Mouse (Mus musculus) olfactory bulb, adult 2 months (tissue): ENCODE results near the gene Tomm6. TPM values are rescaled to one million over a fixed set of nuclear protein-coding genes. Genes with fewer than 3 reads are reported as not detected.

Experiments used
- H3K27ac ChIP-seq: fragments of 200-500 bp; 2 replicates; pipeline ENCODE4 v1.5.1; 2012; ENCODE audit warnings: low read depth, low read length; ENCODE audit not compliant: insufficient read depth
- H3K4me1 ChIP-seq: fragments of 200-500 bp; 2 replicates; pipeline ENCODE4 v1.6.1; 2012; ENCODE audit warnings: low read length; ENCODE audit not compliant: control insufficient read depth, insufficient read depth
- H3K4me3 ChIP-seq: fragments of 200-500 bp; 2 replicates; pipeline ENCODE4 v1.5.1; 2012; ENCODE audit warnings: mild to moderate bottlenecking, low read depth, low read length, moderate library complexity; ENCODE audit not compliant: insufficient read depth
- CTCF ChIP-seq: fragments of 200-500 bp; IDR thresholded peaks from 2 replicates; pipeline ENCODE4 v1.5.1; 2012; ENCODE audit warnings: low read depth, mild to moderate bottlenecking, low read length, moderate library complexity; ENCODE audit not compliant: insufficient read depth
- POLR2A ChIP-seq: fragments of 200-500 bp; IDR thresholded peaks from 2 replicates; pipeline ENCODE4 v1.6.1; 2012; ENCODE audit warnings: mild to moderate bottlenecking, low read depth, low read length, moderate library complexity; ENCODE audit not compliant: insufficient read depth
- WGBS: fragments of 180-500 bp; shearing (Covaris S2); methylation state at CpG from one replicate; pipeline ENCODE4 v1.1.7; 2018; 5-methylcytosine and 5-hydroxymethylcytosine counted together
- polyA plus RNA-seq: library from polyadenylated mRNA; stranded (reverse); fragments of >200 nt; gene quantifications from 2 replicates; pipeline ENCODE4 v1.2.4, GENCODE M21; 2012; ENCODE audit warnings: low replicate concordance; ENCODE audit not compliant: missing spikeins, insufficient read depth, insufficient read length

Tomm6 gene
- polyA plus RNA-seq, 1 experiment: not detected

DNA sequence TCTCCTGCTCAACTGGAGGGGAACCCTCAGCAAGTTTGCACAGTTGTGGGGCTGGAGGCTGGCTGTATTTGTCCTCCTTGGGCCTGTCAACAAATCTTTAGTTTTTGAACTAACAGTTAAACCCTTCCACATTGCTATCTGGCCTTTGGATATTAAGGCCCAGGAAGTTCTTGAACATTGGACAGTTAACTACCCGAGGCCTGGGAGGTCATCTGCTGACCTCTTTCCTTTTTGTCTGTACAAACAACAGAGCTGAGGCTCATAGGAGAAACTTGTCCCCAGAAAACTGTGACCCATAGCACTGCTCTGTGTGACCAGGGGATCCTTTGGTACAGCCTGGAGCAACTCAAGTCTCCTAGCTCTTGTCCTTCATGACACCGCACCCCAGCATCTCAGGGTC, 10.9 kb upstream of the Tomm6 start:
- 87% methylated on average over 2 of the region's 2 CpGs for WGBS

DNA sequence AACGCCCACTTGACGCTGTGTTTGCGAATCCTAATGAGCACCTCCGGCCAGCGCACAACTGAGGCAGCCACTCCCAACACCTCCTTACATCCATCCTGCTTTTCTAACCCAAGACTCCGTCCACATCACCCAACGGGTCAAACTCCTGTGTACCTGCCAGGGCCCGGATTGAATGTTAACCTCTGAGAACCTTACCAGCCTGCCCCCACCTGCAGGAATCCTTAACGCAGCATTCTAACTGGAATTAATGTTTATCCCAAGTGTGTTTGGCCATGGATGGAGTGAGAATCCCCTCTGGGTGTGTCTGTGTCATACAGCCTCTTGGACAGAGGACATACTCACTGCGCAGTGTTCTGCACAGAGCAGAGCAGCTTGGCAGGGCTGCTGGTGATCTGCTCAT, 10.0 kb upstream of the Tomm6 start:
- Histone ChIP-seq H3K27ac (no peak overlapping the region), H3K4me3 (no peak overlapping the region), H3K4me1 (peaks cover 10% of the 10 kb centered on the region)
- TF ChIP-seq POLR2A (no peak), CTCF (no peak)
- 94% methylated on average over 10 of the region's 10 CpGs for WGBS

More for the DNA sequence above, 10.9 kb upstream of the Tomm6 start:
- TF ChIP-seq CTCF: no peak
- TF ChIP-seq POLR2A: no peak
- Histone ChIP-seq H3K27ac (no peak overlapping the region), H3K4me3 (no peak overlapping the region), H3K4me1 (peaks cover 10% of the 10 kb centered on the region)

DNA sequence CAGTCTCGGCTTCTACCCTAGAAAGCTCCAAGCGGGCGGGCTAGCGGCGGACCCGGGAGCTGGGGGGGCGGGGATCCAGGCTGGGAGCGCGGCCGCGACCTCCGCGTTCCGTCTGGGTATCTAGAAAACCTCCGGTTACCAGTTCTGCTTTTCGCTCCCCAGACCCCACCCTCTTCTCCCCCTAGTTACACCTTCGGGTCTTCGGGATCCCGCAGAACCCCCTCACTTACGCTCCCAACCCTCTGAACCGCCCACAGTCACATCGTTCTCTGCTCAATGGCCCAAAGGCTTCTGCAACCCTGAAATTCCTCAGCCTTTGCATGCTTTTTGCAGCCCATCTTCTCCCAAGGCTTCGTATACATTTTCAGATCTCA, 7.1 kb upstream of the Tomm6 start:
- under 1% methylated on average over 23 of the region's 23 CpGs for WGBS
- TF ChIP-seq CTCF (no peak), POLR2A (no peak)
- Histone ChIP-seq H3K4me3 (peak overlapping the region; percentile 70), H3K4me1 (peaks cover 5% of the 10 kb centered on the region), H3K27ac (no peak overlapping the region)

DNA sequence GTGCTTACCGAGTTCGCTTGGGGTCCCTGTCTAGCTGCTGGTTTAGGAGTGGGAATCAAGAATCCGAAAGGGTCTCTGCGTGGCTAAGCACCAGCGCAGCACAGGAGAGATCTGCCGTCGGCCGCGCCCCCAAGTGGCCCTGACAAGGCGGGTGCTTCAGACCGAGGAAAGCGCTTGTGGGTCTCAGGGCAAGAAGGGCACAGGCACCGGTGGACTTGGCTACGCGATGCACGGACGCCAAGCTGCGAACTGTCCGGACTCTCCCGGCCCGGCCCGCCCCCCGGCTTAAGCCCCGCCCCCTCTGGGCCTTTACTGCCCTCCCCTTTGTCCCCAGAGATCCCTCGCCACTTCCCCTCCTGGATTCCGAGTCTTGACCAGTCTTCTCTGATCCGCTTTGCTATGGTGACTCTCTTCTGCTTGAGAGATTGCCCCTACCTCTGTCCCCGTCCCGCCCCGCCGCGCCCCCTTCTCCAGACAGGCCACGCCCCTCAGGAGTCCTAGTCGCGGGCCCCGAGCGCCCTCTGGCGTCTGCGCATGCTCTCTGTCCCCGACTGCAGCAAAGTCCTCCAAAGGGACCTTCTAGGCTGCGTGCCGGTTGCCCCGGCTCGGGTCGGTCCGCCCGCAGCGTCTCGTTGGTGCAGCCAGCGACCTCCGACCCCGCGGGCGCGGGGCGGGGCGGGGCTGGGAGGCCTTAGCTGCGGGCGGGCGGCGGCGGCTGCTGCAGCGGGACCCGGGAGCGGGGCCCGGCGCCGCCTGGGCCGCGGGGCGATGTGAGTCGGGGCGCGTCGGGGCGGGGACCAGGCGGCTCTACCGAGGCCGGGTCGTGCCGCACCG, 6.5 kb upstream of the Tomm6 start, which contains the start of gene Prickle4:
TSS of gene Prickle4 (minus strand) at position 234 of the 834 bp plus-strand sequence.
- Histone ChIP-seq H3K27ac (no peak within 1 kb of the TSS), H3K4me1 (peaks cover 9% of the 10 kb centered on the region), H3K4me3 (peak within 1 kb of the TSS; percentile 70)
- WGBS: under 1% methylated on average over 75 of the region's 82 CpGs
- TF ChIP-seq CTCF (peak; percentile 67), POLR2A (peak; percentile 68)

DNA sequence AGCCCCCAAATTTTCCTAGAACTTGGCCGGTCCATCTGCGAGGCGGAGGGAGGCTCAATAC, 6.1 kb upstream of the Tomm6 start, which contains the start of gene Gm21981:
TSS of gene Gm21981 (minus strand) at position 14 of the 61 bp plus-strand sequence.
- no peak within 1 kb of the TSS for H3K27ac ChIP-seq
- WGBS: 3% methylated on average over 3 of the region's 3 CpGs
- no peak for TF ChIP-seq CTCF
- TF ChIP-seq POLR2A: no peak
- H3K4me3 ChIP-seq: peak within 1 kb of the TSS; percentile 70
- peaks cover 11% of the 10 kb centered on the region for H3K4me1 ChIP-seq

DNA sequence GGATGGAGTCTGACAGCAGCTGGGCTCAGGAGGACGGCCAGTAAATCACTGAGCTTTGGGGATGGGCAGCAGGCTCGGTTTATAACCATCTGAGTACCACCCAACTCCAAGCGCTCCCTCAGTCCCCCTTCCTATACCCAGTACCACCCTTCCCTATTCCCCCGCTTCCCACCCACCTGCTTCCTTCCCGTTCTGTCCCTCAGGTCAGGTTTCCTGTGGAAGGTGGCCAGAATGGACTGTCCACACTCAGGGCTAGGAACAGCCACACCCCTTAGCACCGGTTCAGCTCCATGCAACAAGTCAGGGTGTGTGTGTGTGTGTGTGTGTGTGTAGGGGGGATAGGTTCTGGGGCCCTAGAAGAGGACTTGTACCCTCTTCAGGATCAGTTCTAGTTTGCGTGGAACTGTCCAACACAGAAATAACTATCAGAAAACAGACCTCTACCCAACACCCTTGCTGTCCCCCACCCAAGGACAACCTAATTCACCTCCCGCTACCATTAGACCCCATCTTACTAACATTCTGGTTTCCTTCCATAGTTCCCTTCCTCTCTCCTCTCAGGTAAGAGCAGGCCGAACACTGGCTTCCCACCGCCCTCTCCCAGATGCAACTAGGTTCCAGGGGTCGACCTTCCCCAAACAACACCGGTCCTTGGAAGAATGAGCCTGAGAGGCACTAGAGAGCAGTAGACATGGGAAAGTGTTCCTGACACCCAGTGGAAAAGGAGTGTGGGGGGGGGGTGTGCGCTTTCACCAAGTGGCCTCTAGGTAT, 5.7 kb upstream of the Tomm6 start:
- no peak overlapping the region for H3K27ac ChIP-seq
- TF ChIP-seq CTCF (no peak), POLR2A (no peak)
- H3K4me3 ChIP-seq: peak overlapping the region; percentile 70
- 54% methylated on average over 13 of the region's 13 CpGs for WGBS
- H3K4me1 ChIP-seq: peaks cover 13% of the 10 kb centered on the region

DNA sequence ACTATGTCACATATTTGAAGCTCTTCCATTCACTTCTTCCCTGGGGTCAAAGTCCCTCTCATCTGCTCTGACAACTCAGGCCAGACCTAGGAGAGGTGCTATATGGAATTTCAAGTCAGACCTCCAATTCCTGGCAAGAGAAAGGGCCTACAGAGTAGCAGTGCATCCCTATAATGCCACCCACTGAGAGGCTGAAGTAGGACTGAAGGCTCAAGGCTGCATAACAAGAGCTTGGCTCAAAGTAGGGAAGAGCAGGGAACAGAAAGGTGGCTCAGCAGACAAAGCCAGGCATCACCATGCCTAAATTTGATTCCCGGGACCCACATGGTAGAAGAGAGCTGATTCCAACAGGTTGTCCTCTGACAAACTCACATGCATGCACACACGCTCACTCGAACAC, 3.5 kb upstream of the Tomm6 start:
- WGBS: 97% methylated on average over 3 of the region's 3 CpGs
- no peak overlapping the region for H3K4me3 ChIP-seq

DNA sequence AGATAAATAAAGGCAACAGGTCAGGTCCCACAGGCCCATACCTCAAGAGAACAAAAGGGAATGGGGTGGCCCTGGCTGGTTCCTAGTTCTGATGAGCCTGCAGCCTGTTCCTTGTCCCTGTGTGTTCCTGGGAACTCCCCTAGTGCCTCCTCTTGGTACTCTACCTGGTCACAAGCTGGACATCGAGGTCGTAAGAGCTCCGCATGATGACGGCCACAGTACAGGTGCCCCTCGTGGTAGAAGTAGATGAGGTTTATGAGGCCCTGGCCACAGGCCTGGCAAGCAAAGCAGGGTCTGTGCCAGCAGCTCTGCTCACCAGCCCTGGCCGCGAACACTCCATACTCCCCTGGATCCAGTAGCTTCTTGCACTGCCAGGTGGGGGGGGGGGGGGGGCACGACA, 1.7 kb upstream of the Tomm6 start:
- no peak overlapping the region for H3K27ac ChIP-seq
- TF ChIP-seq CTCF: no peak
- TF ChIP-seq POLR2A: no peak
- H3K4me1 ChIP-seq: peaks cover 17% of the 10 kb centered on the region
- no peak overlapping the region for H3K4me3 ChIP-seq
- 84% methylated on average over 8 of the region's 8 CpGs for WGBS

More for the DNA sequence above, 3.5 kb upstream of the Tomm6 start:
- TF ChIP-seq POLR2A (no peak), CTCF (no peak)
- Histone ChIP-seq H3K27ac (no peak overlapping the region), H3K4me1 (peaks cover 13% of the 10 kb centered on the region)

DNA sequence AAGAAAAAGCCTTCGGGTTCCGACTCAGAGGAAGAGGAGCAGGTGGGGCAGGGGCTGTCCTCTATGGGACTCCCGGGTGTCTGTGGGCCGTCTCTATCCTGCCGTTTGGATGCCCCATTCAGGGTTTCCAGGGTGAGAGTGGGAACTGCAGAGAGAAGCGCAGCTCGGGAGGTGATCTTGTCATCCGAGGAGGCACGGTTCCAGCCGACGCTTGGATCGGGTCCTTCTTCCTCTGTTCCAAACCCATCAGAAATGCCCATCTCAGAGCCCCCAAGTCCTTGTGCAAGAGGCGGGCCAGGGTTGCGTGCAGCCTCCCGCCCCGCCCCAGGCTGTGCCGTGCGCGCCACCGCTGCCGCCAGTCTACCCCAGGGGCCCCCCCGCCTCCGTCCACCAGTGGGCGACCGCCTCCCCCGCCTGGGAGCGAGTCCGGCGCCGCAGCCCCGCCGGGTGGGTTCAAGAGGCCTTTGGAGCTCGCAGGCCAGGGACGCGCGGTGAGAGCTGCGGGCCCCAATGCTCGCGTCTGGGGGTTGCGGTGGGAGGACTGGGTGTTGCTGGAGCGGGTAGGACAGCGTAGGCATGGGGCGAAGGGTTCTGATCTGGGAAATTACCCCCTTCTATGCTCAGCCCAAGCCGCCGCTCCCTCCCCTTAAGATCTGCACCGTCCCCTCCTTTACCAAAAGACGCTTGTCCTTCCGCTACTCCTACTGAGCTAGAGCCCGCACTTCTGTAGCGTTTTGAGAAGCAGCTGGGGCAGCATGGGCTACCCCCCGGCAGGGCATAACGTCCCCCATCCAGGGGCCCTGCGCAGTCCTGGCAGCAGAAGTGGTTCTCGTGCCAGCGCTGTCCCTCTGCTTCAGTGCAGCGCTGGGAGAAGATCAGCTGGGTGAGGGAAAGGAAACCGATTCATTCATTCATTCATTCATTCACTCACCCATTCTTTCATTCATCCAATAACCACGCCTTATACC, 706 bp upstream of the Tomm6 start, which contains the start of gene Frs3:
TSS of gene Frs3 (plus strand) at position 423 of the 968 bp plus-strand sequence.
- WGBS: under 1% methylated on average over 58 of the region's 58 CpGs
- H3K4me3 ChIP-seq: peak within 1 kb of the TSS; percentile 65
- peak; percentile 34; the same call in 1 of the 2 replicates for TF ChIP-seq POLR2A
- no peak for TF ChIP-seq CTCF
- peaks cover 12% of the 10 kb centered on the region for H3K4me1 ChIP-seq
- peak within 1 kb of the TSS; percentile 65 for H3K27ac ChIP-seq
